8 mouse cellular contexts compared by ENCODE assay signal in the genomic region with DNA sequence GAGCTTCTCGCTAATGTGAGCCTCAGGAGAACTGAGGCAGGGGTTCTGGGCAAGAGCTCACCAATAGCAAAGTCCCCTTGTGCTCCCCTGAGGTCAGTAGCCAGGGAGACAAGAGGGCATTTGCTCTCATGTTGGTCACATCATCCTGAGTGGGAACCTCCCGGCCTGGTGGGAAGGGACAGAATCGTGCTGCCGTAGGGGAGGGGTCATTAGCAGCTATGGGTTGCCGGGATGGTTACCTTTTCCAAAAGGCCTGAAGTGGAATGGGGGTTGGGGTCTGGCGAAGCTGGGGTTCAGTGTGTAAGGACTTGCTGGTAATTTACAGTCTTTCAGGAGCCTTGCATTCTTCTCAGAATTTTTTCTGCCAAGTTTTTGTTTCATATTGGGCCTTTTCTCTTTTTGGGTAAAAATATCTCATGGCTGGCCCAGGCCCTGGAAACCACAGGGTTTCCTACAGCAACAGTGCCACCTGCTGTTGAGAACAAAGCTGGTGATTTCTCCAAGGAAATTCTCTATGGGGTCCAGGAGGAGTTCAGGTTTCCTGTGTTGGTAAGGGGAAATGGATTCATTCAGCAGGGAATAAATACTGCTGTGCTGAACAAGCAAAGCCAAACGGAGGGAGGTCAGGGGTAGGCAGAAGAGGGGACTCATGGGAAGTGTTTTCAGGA.
DNase-seq lines count a peak whose midpoint lies in the region; ATAC-seq lines count a peak whose summit lies in the region.
"Had no signal": no experiment of that assay in that cellular context is flagged by ENCODE, and none has a peak within 500 bp of the region (broad histone marks: within the 10 kb centered on the region; RNA-seq: fewer than 3 reads in every experiment).

No protein-coding gene starts in this region.

- H3K4me2 ChIP-seq in lung, embryonic 15.5 days = no peak overlapping the region
- H3K4me2 ChIP-seq: limb, embryonic 15.5 days had no signal

- H3K4me3 ChIP-seq in lung, embryonic 15.5 days = no peak overlapping the region
- H3K4me3 ChIP-seq: limb, embryonic 15.5 days had no signal

- no peaks in the 10 kb centered on the region for H3K36me3 ChIP-seq in lung, embryonic 15.5 days
- H3K36me3 ChIP-seq: limb, embryonic 15.5 days had no signal

- 0 out of 2 replicates have a peak, but pooled peaks have one; percentile 21 for ATAC-seq in lung, embryonic 15.5 days (ENCODE audit: borderline replicate concordance, extremely low read depth, low FRiP score, low TSS enrichment)

- no peak overlapping the region for H3K27ac ChIP-seq in lung, embryonic 15.5 days
- H3K27ac ChIP-seq: limb, embryonic 15.5 days had no signal

- H3K4me1 ChIP-seq in lung, embryonic 15.5 days = no peaks in the 10 kb centered on the region; the same call in 1 of the 2 replicates

- no peak overlapping the region for H3K9ac ChIP-seq in lung, embryonic 15.5 days
- H3K9ac ChIP-seq: limb, embryonic 15.5 days had no signal

- H3K9me3 ChIP-seq in lung, embryonic 15.5 days = no peaks in the 10 kb centered on the region
- H3K9me3 ChIP-seq: limb, embryonic 15.5 days had no signal

- peak; percentile 30 for DNase-seq in ES-CJ7 (ENCODE audit: low read depth, low spot score)
- peak; percentile 69 for DNase-seq in adipocyte (ENCODE audit: low spot score)
- DNase-seq in embryo, embryonic 10 days (ENCODE audit: low spot score) = peak; percentile 78
- DNase-seq in heart, adult 8-10 months (ENCODE audit: low spot score) = peak; percentile 22
- DNase-seq in layer of hippocampus, adult 18-20 months (ENCODE audit: low spot score in 2 of 2) = peak; percentile 52 to 80
- DNase-seq in right cerebral cortex, adult 2 months (ENCODE audit: low spot score in 2 of 2) = peak; percentile 80 to 83

- no peaks in the 10 kb centered on the region for H3K27me3 ChIP-seq in lung, embryonic 15.5 days
- H3K27me3 ChIP-seq: limb, embryonic 15.5 days had no signal

- 41% methylated on average over 7 of the region's 7 CpGs for WGBS in lung, embryonic 15.5 days

Comparison
In these comparisons a context has a peak if more than half of its experiments do, and no peak if none do; other contexts are left out.
1. DNase-seq: peak in every context shown above with its lines; median percentile 82 in right cerebral cortex, adult 2 months; 78 in embryo, embryonic 10 days; 69 in adipocyte; 66 in layer of hippocampus, adult 18-20 months; 30 in ES-CJ7; 22 in heart, adult 8-10 months.